Mouse (Mus musculus): Measurements from ENCODE around the gene Rasl11b.

Gene Rasl11b

GRCm38 (mm10) chr5:74208438-74208837 is 13.4 kb downstream of the Rasl11b start:
- DNase-seq (ENCODE audit: low spot score in 2 of 2): no peak

GRCm38 (mm10) chr5:74209640-74210039 is 14.6 kb downstream of the Rasl11b start:
- no peak for DNase-seq (ENCODE audit: low spot score in 2 of 2)

GRCm38 (mm10) chr5:74211346-74211745 is 16.3 kb downstream of the Rasl11b start:
- no peak for DNase-seq (ENCODE audit: low spot score in 2 of 2)

GRCm38 (mm10) chr5:74214501-74215110 is 19.5 kb downstream of the Rasl11b start:
- no peak for DNase-seq (ENCODE audit: low spot score in 2 of 2)

GRCm38 (mm10) chr5:74215125-74215524 is 20.0 kb downstream of the Rasl11b start:
- DNase-seq (ENCODE audit: low spot score in 2 of 2): no peak

GRCm38 (mm10) chr5:74218524-74218923 is 23.4 kb downstream of the Rasl11b start:
- no peak for DNase-seq (ENCODE audit: low spot score in 2 of 2)

GRCm38 (mm10) chr5:74222626-74223025 is 27.5 kb downstream of the Rasl11b start:
- DNase-seq (ENCODE audit: low spot score in 2 of 2): no peak

- DNase-seq (ENCODE audit: low spot score in 2 of 2): no peak
Measured at GRCm38 (mm10) chr5:74224480-74224879, 29.4 kb downstream of the Rasl11b start.

GRCm38 (mm10) chr5:74226183-74226582 is 31.1 kb downstream of the Rasl11b start:
- DNase-seq (ENCODE audit: low spot score in 2 of 2): no peak

- DNase-seq (ENCODE audit: low spot score in 2 of 2): no peak
Measured at GRCm38 (mm10) chr5:74227352-74227751, 32.3 kb downstream of the Rasl11b start.

- DNase-seq (ENCODE audit: low spot score in 2 of 2): no peak
Measured at GRCm38 (mm10) chr5:74228938-74229337, 33.9 kb downstream of the Rasl11b start.

- no peak for DNase-seq (ENCODE audit: low spot score in 2 of 2)
Measured at GRCm38 (mm10) chr5:74229775-74230413, 34.8 kb downstream of the Rasl11b start.

GRCm38 (mm10) chr5:74230525-74230924 is 35.4 kb downstream of the Rasl11b start:
- DNase-seq (ENCODE audit: low spot score in 2 of 2): no peak

GRCm38 (mm10) chr5:74233808-74234207 is 38.7 kb downstream of the Rasl11b start:
- DNase-seq (ENCODE audit: low spot score in 2 of 2): no peak

- DNase-seq (ENCODE audit: low spot score in 2 of 2): no peak
Measured at GRCm38 (mm10) chr5:74239369-74239768, 44.3 kb downstream of the Rasl11b start.

- DNase-seq (ENCODE audit: low spot score in 2 of 2): no peak
Measured at GRCm38 (mm10) chr5:74240298-74240697, 45.2 kb downstream of the Rasl11b start.

- no peak for DNase-seq (ENCODE audit: low spot score in 2 of 2)
Measured at GRCm38 (mm10) chr5:74240926-74241680, 46.0 kb downstream of the Rasl11b start.

GRCm38 (mm10) chr5:74242654-74243053 is 47.6 kb downstream of the Rasl11b start:
- DNase-seq (ENCODE audit: low spot score in 2 of 2): no peak

GRCm38 (mm10) chr5:74244406-74245019 is 49.4 kb downstream of the Rasl11b start:
- no peak for DNase-seq (ENCODE audit: low spot score in 2 of 2)

GRCm38 (mm10) chr5:74245641-74246145 is 50.6 kb downstream of the Rasl11b start:
- no peak for DNase-seq (ENCODE audit: low spot score in 2 of 2)

- DNase-seq (ENCODE audit: low spot score in 2 of 2): no peak
Measured at GRCm38 (mm10) chr5:74246453-74246852, 51.4 kb downstream of the Rasl11b start.

- DNase-seq (ENCODE audit: low spot score in 2 of 2): no peak
Measured at GRCm38 (mm10) chr5:74246971-74247370, 51.9 kb downstream of the Rasl11b start.

Measured in spleen, postnatal 10 days (tissue).